Mouse (Mus musculus): ENCODE measurements around the gene Cdcp1. TPM values are rescaled to one million over a fixed set of nuclear protein-coding genes. Genes with fewer than 3 reads are reported as not detected.

The Cdcp1 gene
- polyA plus RNA-seq, 1 experiment = 17.9 TPM

DNA sequence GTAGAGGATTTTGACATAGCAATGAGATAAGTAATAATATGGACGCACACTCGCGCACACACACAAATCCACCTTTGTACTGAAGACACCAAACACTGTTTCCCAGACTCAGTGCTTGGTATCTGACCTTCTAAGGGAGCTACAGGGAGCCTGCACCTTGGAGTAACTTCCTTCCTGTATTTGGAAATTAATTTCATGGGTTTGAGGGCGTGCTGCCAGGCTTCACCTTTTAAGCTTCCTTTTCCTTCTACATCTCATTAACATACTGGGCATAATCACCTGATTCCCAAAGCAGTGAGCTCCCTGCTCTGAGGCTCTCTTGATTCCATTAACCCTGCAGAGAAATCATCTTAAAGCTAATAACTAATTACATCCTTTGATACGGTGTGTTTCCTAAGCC lies 29.7 kb downstream of the Cdcp1 start:
- Histone ChIP-seq H3K27me3 (replicated peaks; ENCODE audit: control insufficient read depth, insufficient read depth, low read length) (no peaks in the 10 kb centered on the region), H3K36me3 (ENCODE audit: control insufficient read depth, insufficient read depth, low read length) (no peaks in the 10 kb centered on the region), H3K27ac (ENCODE audit: insufficient read depth, low read depth, low read length) (no peak overlapping the region), H3K4me3 (ENCODE audit: insufficient read depth, low read depth, low read length) (no peak overlapping the region), H3K4me1 (ENCODE audit: control insufficient read depth, insufficient read depth, low read length) (peaks cover 11% of the 10 kb centered on the region; the same call in 1 of the 2 replicates)
- WGBS = 76% methylated on average over 5 of the region's 5 CpGs
- DNase-seq = no peak
- TF ChIP-seq POLR2A (IDR thresholded peaks at IDR 0.05; ENCODE audit: low read depth, low read length) (no peak), CTCF (conservative IDR thresholded peaks at IDR 0.05; ENCODE audit: insufficient read depth, insufficient read length, low read depth, low read length) (no peak)

DNA sequence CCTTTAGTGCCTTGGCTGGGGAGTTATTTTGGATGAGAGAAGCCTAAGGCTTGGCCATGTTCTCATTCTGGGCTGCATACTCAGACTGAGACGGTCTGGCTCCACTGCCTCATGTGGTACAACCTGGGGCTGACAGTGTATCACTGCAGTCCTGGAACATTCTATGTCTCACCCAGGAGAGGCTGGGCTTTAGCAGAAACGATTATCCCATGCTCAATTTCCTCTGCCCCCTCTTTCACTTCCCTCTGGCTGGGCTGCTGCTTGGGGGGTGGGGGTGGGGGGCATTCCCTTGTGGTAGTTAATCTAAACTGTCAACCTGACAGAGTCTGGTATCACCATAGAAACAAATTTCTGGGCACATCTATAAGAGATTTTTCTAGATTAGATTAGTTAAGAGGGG lies 30.3 kb downstream of the Cdcp1 start:
- TF ChIP-seq POLR2A (IDR thresholded peaks at IDR 0.05; ENCODE audit: low read depth, low read length) (no peak), CTCF (conservative IDR thresholded peaks at IDR 0.05; ENCODE audit: insufficient read depth, insufficient read length, low read depth, low read length) (no peak)
- no peak for DNase-seq
- Histone ChIP-seq H3K4me3 (ENCODE audit: insufficient read depth, low read depth, low read length) (no peak overlapping the region), H3K4me1 (ENCODE audit: control insufficient read depth, insufficient read depth, low read length) (peaks cover 11% of the 10 kb centered on the region; the same call in 1 of the 2 replicates), H3K27me3 (replicated peaks; ENCODE audit: control insufficient read depth, insufficient read depth, low read length) (no peaks in the 10 kb centered on the region), H3K36me3 (ENCODE audit: control insufficient read depth, insufficient read depth, low read length) (no peaks in the 10 kb centered on the region; the same call in 1 of the 2 replicates), H3K27ac (ENCODE audit: insufficient read depth, low read depth, low read length) (no peak overlapping the region)
- 41% methylated on average over 2 of the region's 2 CpGs for WGBS

DNA sequence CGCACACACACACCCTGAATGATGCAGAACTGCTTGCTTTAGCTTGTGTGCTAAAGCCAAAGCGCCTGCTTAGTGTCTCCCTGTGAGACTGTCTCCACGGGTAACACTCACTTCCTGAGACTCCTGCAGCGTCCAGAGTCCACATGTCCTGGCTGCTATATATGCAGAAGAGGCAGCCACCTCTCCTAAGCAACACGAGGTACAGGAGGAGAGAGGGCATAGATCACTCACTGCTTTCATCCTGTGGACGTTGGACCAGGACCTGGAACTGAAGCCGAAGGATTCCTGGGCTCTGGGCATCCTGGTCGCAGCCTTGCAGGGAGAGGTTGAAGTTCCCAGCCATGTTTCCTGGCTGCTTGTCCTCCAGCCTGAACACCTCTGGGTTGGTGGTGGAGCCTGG lies 32.6 kb downstream of the Cdcp1 start:
- peak overlapping the region; percentile 72 for H3K27ac ChIP-seq (ENCODE audit: insufficient read depth, low read depth, low read length)
- no peaks in the 10 kb centered on the region for H3K27me3 ChIP-seq (replicated peaks; ENCODE audit: control insufficient read depth, insufficient read depth, low read length)
- peak; percentile 91 for DNase-seq
- no peak for TF ChIP-seq CTCF (conservative IDR thresholded peaks at IDR 0.05; ENCODE audit: insufficient read depth, insufficient read length, low read depth, low read length)
- TF ChIP-seq POLR2A (IDR thresholded peaks at IDR 0.05; ENCODE audit: low read depth, low read length) = no peak
- H3K4me1 ChIP-seq (ENCODE audit: control insufficient read depth, insufficient read depth, low read length) = peaks cover 11% of the 10 kb centered on the region; the same call in 1 of the 2 replicates
- no peaks in the 10 kb centered on the region; the same call in 1 of the 2 replicates for H3K36me3 ChIP-seq (ENCODE audit: control insufficient read depth, insufficient read depth, low read length)
- WGBS = 52% methylated on average over 8 of the region's 8 CpGs
- H3K4me3 ChIP-seq (ENCODE audit: insufficient read depth, low read depth, low read length) = no peak overlapping the region

DNA sequence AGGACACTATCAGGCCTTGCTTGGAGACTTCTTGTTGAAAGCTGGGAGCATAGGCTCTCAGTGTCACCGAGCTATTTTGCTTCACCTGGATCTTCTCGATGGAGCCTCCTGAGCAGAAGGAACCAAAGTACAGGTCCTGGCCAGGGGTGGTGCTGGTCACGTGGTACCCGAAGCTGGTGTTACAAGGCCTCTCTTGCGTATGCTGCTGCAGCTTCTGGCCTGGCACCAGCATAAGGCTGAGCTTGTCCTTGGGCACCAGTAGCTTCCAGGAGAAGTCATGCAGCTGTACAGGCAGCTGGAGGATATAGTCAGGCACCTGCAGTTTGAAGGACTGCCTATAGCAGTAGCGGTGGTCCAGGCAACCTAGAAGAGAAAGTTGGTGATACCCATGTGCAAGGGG lies 35.8 kb downstream of the Cdcp1 start:
- H3K4me1 ChIP-seq (ENCODE audit: control insufficient read depth, insufficient read depth, low read length) = peaks cover 11% of the 10 kb centered on the region; the same call in 1 of the 2 replicates
- no peak for TF ChIP-seq POLR2A (IDR thresholded peaks at IDR 0.05; ENCODE audit: low read depth, low read length)
- H3K27ac ChIP-seq (ENCODE audit: insufficient read depth, low read depth, low read length) = no peak overlapping the region
- WGBS = 80% methylated on average over 6 of the region's 6 CpGs
- H3K27me3 ChIP-seq (replicated peaks; ENCODE audit: control insufficient read depth, insufficient read depth, low read length) = no peaks in the 10 kb centered on the region
- peaks cover 2% of the 10 kb centered on the region; the same call in 1 of the 2 replicates for H3K36me3 ChIP-seq (ENCODE audit: control insufficient read depth, insufficient read depth, low read length)
- no peak overlapping the region for H3K4me3 ChIP-seq (ENCODE audit: insufficient read depth, low read depth, low read length)
- DNase-seq = peak; percentile 74

DNA sequence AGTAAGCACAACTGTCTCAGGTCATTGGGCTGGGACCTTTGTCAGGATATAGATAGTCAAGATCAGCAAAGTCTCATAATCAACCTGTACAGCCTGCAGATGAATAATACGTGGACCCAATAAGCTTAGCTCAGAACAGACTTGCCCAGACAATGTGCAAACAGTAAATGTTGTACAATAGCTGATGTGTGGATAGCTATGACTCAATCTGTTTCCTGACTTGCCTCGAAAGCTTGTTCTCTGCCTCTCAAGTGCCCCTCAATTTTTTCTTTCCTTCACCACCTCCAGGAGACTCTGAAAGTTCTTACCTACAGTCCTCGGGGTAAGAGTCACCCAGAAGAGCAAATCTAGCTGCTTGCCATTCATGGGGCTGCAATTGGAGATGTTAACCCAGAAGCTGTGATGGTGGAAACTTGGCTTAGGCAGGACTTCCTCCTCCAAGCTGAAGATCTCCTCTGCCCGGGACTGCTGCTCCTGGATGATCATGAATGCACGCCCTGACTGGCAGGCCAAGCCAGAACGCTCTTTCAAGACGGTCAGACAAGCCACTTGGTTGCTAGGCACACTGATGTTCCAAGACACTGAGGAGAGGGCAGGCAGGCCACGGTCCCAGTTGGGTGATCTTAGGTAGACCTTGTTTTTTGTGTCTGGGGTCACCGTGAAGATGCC lies 38.3 kb downstream of the Cdcp1 start:
- no peak for DNase-seq
- H3K4me3 ChIP-seq (ENCODE audit: insufficient read depth, low read depth, low read length) = no peak overlapping the region
- WGBS = 78% methylated on average over 9 of the region's 9 CpGs
- H3K4me1 ChIP-seq (ENCODE audit: control insufficient read depth, insufficient read depth, low read length) = no peaks in the 10 kb centered on the region
- H3K36me3 ChIP-seq (ENCODE audit: control insufficient read depth, insufficient read depth, low read length) = peaks cover 2% of the 10 kb centered on the region
- H3K27me3 ChIP-seq (replicated peaks; ENCODE audit: control insufficient read depth, insufficient read depth, low read length) = no peaks in the 10 kb centered on the region
- no peak overlapping the region for H3K27ac ChIP-seq (ENCODE audit: insufficient read depth, low read depth, low read length)
- TF ChIP-seq POLR2A (IDR thresholded peaks at IDR 0.05; ENCODE audit: low read depth, low read length) (no peak), CTCF (conservative IDR thresholded peaks at IDR 0.05; ENCODE audit: insufficient read depth, insufficient read length, low read depth, low read length) (no peak)

DNA sequence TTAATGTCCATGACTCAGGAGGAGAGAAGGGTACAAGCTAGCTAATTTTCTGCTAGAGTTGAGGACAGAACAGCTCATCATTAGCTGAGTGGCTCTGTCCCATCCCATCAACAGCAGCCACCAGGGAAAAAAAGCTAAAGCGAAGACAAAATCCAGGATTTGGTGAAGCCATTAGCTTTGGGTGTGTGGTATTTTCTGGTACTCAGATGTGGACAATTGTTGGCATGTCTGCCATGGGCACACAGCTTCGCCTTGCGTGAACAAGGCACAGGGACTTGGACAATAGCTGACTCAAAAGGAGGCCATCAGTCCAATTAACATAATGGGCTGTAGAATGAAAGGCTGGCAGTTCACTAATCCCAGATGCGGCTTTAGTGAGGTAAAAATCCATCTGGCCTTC lies 41.5 kb downstream of the Cdcp1 start:
- peaks cover 2% of the 10 kb centered on the region for H3K36me3 ChIP-seq (ENCODE audit: control insufficient read depth, insufficient read depth, low read length)
- H3K27ac ChIP-seq (ENCODE audit: insufficient read depth, low read depth, low read length) = no peak overlapping the region
- no peak for DNase-seq
- no peak overlapping the region for H3K4me3 ChIP-seq (ENCODE audit: insufficient read depth, low read depth, low read length)
- TF ChIP-seq POLR2A (IDR thresholded peaks at IDR 0.05; ENCODE audit: low read depth, low read length) = no peak
- no peak for TF ChIP-seq CTCF (conservative IDR thresholded peaks at IDR 0.05; ENCODE audit: insufficient read depth, insufficient read length, low read depth, low read length)
- no peaks in the 10 kb centered on the region for H3K4me1 ChIP-seq (ENCODE audit: control insufficient read depth, insufficient read depth, low read length)
- 97% methylated on average over 4 of the region's 4 CpGs for whole genome bisulfite sequencing
- H3K27me3 ChIP-seq (replicated peaks; ENCODE audit: control insufficient read depth, insufficient read depth, low read length) = no peaks in the 10 kb centered on the region

DNA sequence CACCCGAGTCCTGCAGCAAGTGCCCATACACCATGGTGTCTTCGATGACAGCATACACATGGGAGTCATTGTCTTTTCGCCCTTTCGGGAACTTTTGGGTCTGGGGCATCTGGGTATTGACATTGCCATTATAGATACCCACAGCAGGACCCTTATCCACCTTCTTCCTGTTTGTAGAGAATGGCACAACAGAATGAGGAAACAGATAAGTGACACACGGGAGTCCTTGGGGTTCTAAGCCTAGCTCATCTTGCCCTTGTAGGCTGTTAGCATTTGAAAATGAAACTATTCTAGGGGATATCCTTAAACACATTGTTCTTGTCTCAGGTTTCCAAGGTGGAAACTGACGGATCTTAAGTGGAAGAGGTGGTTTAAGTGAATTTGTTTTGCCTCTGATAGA lies 42.1 kb downstream of the Cdcp1 start:
- no peak overlapping the region for H3K4me3 ChIP-seq (ENCODE audit: insufficient read depth, low read depth, low read length)
- WGBS = 86% methylated on average over 6 of the region's 6 CpGs
- H3K27me3 ChIP-seq (replicated peaks; ENCODE audit: control insufficient read depth, insufficient read depth, low read length) = no peaks in the 10 kb centered on the region
- DNase-seq = no peak
- peaks cover 2% of the 10 kb centered on the region for H3K36me3 ChIP-seq (ENCODE audit: control insufficient read depth, insufficient read depth, low read length)
- no peak overlapping the region for H3K27ac ChIP-seq (ENCODE audit: insufficient read depth, low read depth, low read length)
- H3K4me1 ChIP-seq (ENCODE audit: control insufficient read depth, insufficient read depth, low read length) = no peaks in the 10 kb centered on the region
- TF ChIP-seq POLR2A (IDR thresholded peaks at IDR 0.05; ENCODE audit: low read depth, low read length) (no peak), CTCF (conservative IDR thresholded peaks at IDR 0.05; ENCODE audit: insufficient read depth, insufficient read length, low read depth, low read length) (no peak)

Measured in kidney, adult 2 months (tissue).